Mouse (Mus musculus): Measurements from ENCODE around the gene Col4a1. TPM values are rescaled to one million over a fixed set of nuclear protein-coding genes. Genes with fewer than 3 reads are reported as not detected.
A peak's percentile ranks its signal among the peaks of the same experiment; 100 is the strongest.

Col4a1 gene
- total RNA-seq (2021) (100 to 1,000 TPM; 260 to 455 TPM), polyA plus RNA-seq (2012; rRNA removed) (293 and 303 TPM in 2 replicates)
- long read RNA-seq, full-length matches to known transcripts, result 130 of 229 reads
- long read RNA-seq, partial matches to known transcripts, result 90 of 229 reads
- long read RNA-seq, other reads (novel, unspliced or antisense), result 9 of 229 reads

DNA sequence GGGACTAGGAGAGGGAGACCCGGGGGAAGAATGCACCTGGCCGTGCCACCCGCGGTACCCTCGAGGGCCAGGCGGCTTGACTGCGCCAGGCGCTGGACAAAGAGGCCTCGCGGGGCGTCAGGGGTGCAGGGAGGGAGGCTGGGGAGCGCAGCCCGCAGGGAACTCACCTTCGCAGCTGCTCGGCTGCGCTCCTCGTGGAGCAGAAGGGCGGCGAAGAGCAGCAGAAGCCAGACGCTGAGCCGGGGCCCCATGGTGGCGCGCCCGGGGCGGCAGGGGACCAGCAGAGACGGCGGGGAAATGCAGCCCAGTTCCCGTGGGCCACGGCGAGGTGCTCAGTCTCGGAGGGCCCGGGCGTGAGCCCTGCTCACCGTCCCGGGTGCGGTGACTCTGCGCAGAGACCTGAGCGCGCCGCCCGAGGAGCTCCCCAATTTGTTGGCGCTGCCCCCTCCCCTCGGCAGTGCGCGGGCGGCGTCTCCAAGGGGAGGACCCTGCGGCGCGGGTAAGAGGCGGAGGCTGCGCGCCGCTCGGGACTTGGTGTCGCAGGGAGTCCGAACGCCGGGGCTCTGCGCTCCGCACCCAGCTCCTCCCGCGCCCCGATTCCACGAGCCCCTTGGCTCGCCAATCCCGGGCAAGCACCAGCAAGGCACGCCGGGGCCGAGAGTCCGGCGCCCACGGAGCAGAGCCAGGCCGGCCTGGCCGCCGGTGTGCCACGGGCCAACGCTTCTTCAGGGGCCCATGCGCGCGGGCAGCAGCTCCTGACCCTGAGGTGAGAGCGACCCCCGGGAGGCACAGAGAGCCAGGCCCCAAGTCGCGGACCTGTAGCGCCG lies at the start of gene Col4a1, which contains the start of gene Col4a2:
Gene Col4a1, minus strand, starts transcription at position 478 of the 827 bp plus-strand sequence.
Gene Col4a2, plus strand, starts transcription at position 457 of the 827 bp plus-strand sequence.
- peak; percentile 93 for DNase-seq

DNA sequence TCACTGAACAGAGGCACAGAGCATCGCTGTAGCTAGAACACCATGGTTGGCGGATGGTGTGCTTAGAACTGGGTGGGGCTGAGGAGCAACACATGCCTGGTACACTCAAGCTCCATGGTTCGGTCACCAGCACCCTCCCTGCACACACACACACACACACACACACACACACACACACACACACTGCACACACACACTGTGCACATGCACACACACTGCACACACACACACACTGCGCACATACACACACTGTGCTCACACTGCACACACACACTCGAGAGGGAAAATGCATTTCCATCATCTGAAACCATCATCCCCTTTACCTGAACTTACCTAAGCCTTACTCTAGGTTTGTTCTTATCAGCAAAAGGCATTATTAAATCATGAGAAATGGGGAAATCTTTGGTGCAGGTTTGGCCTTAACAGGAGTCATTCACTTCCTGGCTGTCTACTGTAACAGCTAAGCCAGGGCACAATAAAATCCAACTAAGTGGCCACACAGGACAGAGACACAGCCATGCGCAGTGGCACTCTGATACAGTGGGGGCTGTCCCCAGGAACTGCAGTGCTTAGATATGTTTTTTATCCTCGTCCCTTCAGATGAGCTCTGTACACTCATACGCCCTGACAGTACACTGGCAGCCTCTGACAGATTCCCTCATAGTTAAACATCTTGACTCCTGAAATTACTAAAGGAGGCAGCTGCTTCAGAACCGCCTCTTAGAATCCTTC lies 49.1 kb upstream of the Col4a1 start:
- DNase-seq, result no peak

DNA sequence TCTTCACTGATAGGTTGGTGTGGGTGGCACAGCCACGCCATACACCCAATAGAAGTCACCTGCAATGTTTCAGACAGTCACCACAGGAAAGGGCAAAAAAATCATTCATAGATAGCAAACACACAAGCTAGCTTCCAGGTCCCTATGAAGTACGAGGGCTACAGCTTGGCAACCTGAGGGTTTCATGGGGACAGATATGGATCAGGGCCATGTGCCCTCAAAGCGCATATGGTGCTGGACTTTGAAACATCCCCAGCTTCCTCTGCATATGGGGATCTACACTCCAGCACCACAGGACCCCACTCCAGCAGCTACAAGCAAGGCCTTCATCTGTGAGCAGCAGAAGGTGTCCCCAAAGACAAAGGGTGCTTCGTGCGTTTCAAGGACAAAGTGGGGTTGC lies 47.2 kb upstream of the Col4a1 start:
- DNase-seq, result no peak

DNA sequence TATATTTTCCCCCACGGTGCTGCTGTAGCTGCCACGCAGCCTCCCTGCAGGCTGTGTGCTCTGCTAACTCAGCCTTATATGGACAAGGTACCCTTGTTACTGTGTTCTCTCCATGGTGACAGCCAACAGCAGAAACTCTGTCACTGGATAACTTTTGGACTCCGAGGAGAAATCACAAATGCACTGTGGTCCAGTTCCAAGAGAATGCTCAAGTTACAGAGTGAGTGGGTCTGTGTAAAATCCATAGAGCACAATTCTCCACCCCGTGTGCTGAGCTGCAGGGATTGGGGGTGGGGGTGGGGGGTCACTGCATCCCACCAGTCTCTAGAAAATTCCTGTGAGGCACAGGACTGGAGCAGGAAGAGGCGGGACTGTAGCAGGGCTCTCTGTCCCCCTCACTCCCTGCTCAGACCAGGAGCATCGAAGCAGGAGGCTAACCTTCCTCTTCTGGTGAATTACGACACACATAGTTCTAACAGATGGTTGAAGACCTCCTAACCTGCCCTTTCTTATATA lies 45.4 kb upstream of the Col4a1 start:
- no peak for DNase-seq

DNA sequence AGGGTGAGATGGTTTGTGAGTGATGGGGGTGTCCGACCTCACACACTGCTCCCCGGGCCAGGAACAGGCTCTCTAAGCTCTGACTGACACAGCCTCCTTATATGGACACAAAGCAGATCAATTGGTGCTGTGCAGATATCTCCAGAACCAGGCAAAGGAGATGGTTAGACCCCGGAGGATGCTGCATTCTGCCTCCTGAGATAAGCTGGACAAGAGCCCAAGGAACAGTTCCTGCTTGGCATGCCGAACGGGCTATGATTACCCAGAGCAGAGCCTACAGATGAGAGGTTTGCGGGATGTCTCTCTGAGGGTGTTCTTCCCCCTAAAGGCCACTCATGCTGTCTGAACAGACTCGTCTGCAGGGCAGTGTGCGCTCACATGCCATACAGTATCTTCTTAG lies 44.1 kb upstream of the Col4a1 start:
- DNase-seq, result no peak

DNA sequence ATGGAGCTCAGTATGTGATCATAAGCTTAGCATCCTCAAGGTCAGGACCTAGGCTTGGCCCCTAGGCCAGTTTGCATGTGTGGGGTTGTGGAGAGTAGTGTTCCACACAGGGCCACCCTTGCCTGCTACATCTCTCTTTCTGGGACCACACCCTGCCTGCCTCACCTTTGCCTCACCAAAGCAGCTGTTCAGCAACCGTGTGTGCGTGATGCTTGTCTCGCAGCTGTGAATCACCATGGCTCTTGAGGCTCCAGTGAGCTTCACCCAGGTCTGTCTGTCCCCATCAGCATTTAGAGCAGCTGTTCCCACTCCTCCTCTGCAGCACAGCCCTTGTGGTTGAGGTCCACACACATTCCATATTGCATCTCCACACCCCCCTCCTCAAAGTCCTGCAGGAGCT lies 43.3 kb upstream of the Col4a1 start:
- no peak for DNase-seq

DNA sequence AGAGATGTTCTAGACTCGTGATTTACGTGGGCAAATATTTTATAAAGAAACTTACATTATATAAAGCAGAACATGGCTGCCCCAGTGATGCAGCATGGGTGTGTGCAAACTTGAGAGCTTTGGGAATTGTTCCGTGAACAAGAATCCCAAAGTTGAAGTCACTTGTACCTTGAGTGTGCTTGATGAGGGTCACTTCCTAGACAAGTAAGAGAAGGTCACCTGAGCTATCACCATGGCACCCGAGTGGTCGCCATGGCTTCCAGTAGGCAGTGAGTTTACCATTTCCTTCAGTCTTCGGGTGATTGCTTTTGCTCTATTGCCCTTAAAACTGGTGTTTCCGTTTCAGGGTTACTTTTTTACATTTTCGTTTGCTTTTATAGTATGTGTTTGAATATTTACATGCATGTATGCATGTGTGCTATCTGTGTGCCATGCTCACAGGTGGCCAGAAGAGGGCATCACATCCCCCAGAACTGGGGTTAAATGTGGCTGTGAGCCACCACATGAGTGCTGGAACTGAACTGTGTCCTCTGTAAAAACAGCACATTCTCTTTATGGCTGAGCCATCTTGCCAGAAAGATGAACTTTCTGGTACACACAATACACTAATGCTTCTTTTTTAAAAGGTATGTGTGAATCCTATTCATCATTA lies 42.3 kb upstream of the Col4a1 start:
- DNase-seq, result no peak

DNA sequence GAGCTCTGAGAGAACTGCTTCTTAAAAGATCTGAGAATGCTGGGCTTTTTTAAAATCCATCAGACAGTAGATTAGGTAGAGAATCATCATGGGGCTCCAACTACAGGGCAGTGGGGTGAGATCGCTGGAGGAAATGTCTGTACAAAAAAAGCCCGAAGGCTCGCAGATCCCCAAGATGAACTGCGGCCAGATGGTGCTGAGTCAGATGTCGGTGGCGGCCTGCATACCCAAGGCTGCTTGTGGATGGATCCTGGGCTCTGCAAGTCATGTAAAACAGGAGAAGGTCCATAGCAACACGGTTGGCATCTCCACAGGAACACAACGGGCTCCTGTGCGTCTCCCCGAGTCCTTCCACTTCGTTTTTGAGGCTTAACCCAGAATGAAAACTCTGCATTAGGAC lies 39.9 kb upstream of the Col4a1 start:
- DNase-seq, result no peak

DNA sequence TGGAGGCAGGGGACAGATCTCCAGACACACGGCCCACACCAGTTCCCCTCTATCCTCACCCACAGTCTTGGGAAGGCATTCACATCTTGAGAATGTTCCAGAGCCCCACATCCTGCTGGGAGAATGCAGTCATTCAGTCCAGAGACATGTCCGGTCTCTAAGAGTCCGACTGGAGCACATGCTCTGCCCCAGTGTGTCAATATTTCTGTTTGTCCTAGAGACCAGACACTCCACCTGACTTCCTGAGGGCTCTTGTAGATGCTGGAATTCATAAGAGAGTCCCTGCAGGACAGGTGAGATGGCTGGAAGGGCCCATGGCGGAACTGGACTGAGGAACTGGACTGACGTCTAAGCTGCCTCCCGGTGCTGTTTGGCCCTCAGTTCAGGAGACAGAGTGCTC lies 38.7 kb upstream of the Col4a1 start:
- no peak for DNase-seq

DNA sequence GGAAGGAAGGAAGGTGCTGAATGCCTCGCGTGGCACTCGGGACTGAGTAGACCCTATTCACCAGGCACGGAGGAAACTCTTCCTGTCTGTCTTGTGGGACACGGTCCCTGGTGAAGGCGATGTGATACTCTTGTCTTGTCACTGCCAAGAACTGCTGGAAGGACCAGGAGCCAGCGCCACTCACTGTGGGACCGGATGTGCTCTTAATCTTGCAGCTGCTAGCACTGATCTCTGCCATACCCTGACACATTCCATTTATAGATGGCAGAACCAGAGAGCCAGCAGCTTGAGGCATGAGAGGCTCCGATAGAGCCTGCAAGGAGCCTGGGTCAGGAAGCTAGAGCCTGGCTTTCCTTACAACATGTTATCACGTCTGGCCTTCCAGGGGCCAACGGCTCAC lies 36.0 kb upstream of the Col4a1 start:
- DNase-seq, result no peak

DNA sequence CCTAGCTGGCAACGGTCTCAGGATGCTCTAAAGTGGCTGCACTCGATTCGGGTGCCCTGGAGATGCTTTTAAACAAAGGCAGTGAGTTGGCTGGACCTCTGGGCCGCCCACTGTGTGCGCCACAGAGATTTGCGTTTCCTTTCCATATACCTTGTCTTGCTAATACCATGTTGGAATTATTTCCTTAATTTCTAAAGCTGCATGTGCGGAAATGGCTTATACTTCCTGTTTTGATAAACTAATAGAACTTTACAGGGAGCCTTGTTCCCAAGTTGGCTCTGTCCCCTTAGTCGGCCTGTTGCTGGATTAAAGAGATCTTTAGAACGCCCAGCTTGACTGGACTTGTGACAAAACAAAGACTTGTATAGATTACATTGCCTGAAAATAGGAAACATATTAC lies 35.1 kb upstream of the Col4a1 start:
- no peak for DNase-seq

DNA sequence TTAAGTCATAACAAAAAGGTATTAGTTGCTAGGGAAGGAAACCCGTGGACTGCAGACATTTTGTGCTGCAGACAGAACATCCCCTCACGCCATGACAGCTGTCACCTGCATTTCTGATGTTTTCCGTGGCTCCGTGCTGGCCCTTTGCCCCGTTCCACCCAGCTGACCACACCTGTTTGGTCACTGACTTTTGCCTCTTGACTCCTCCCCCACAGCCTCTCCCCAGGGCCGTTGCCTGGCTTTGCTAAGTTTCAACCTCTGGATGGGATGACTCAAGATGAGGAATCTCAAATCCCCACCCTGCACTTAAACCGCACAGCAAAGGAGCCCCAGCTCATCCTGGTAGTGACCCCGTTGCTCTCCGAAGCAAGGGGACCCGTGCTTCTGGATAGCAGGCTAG lies 33.6 kb upstream of the Col4a1 start:
- DNase-seq, result no peak

DNA sequence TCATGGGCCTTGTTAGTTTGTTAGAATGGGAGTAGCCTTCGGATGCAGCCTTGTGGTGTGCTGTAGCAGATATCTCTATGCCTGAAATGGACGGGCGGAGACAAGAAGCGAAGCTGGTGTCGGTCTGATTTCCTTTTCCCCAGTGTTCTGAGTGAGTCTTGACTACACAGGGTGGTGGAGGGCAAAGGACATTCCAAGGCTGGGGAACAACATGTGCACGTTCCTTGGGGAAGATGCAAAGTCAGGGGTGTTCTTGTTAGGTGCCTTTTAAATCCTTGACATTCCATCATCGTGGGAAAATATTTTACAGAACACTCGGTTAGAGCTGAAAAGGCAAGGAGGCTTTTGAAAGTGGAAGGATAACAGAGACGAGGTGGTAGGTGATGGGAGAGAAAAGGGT lies 31.8 kb upstream of the Col4a1 start:
- DNase-seq, result no peak

DNA sequence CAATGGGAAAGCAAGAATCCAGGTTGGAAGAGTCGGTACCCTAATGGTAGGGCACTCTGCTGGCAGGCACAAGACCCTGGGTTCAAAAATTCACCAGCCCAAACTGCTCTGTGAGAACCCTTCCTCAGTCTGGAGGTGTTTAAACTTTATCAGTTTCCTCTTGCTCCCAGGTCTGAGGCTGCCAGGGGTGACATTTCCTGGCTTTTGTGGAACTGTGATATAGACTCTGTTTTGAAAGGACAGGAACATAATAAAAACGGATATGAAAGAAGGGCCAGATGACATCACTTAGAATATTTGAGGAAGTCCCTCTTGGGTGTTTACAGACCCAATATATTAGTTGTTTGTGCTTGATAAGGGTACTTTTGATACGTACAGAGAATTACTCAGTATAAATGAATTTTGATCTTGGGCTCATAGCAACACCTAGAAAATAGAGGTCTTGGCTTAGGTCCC lies 28.5 kb upstream of the Col4a1 start:
- DNase-seq, result no peak

DNA sequence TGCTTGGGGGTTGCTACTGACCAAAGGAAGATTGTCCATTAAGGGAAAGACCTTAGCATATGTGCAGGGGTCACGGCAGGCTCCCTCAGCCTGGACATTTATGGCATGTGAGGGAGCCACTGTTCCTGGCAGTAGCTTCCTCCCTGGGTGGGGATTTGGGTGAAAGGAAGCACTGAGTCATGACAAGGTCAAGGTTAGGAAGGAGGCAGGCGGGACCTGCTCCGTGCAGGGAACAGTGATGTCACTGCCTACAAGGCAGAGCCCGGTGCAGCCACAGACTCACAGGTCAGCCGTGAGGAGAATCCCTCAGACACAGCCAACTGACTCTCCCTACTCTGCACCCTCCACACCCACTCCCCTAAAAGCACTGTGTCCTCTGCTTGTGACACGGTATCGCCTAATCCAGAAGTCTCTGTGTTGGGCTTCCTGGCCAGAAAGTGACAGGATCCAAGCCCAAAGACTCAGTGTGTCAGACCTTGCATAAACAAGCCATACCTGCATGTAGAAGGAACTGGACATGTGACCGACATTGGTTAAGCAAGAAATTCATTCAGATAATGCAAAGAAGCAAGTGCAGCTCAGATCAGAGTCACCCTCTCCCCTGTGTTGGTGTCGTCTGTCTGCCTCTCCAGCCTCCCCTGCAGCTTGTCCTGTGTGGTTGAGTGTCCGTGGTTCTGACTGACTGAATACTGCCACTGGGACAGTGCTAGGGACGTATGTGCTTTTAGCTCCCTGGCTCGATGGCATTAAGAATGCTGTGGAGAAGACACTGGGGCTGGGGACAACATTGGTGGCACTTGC lies 27.9 kb upstream of the Col4a1 start:
- DNase-seq, result peak; percentile 92

DNA sequence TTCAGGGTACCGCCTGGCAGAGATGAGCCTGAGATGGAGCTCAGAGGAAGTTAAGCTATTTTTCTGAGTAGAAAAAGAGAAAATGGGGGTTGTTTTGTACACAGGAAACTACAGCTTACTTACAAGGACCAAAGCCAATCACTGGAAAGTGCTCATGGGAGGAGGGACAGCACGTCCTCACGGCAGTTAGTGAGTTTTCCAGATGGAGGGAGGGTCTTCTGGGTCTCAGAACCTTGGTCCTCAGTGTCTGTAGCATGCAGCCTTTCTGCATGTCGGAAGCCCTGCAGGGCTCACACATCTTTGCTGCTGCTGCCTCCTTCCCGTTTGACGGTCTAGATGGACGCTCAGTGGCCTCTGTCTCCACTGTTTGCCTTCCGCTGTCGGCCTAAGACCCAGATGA lies 25.9 kb upstream of the Col4a1 start:
- no peak for DNase-seq

DNA sequence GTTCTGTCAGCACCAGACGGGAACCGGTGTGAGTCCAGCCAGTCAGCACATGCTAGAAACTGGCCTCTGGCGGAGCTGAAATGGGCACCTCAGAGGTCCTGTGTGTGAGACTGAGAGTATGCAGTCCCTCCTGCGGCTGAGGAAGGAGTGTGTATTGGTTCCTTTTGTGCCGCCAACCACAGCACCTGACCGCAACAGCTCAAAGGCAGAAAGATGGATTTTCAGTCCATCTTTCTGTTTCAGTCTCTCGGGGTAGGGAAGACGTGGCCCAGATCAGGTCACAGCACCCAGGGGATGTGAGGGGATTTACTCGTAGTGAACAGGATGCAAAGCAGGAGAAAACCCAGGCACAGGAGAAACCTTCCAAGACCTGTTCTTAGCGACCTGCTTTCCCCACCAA lies 25.0 kb upstream of the Col4a1 start:
- no peak for DNase-seq

DNA sequence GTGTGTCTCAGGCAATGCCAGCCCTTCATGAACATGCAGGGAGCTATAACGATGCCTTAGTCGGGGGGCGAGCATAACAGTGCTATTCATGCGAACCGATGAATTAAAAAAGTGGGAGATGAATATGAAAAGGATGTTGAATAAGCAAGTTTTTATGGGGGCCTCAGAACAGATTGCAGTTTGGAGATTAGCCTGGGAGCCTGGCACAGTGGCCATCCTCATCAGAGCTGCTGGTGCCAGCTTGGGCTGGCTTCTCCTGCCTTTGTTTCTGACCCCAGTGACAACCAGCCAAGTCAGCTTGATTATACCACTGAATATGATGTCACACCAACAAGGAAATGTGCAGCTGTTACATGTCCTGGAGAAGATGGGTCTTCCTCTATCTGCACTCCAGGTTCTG lies 23.7 kb upstream of the Col4a1 start:
- no peak for DNase-seq

DNA sequence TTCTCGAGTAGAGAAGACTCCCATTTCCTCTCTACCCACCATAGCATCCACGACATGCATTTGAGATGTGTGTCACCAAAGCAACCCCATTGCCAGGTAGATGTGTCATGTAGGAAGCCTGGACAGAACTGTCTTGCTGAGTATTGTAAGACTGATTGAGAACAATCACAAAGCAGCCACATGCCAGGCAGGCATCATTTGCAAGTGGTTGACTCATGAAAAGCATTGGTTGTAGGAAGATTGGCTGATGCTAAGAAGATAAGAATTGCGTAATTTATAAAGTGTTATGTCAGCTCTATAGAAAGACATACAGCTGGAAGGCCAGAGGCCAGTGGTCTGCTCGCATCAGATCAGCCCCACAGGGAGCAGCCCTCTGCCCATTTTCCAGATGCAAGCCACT lies 22.6 kb upstream of the Col4a1 start:
- no peak for DNase-seq

DNA sequence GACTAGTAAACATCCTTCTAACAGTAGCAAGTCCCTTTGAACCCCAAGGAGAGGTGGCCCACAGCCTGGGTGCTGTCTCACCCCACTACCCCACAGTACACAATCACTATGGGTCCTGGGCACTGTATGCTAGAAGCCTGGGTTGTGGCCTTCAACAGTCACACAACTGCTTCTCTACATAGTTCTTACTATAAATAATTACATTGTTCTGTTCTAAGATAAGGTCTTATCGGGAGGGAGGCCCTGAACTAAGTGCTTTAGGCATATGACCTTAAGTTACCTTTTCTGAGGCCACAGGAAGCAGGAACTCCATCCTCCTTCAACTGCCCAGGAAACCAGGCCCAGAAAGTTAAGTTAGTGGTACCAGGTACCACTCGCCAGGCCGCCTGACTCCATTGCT lies 21.9 kb upstream of the Col4a1 start:
- no peak for DNase-seq

DNA sequence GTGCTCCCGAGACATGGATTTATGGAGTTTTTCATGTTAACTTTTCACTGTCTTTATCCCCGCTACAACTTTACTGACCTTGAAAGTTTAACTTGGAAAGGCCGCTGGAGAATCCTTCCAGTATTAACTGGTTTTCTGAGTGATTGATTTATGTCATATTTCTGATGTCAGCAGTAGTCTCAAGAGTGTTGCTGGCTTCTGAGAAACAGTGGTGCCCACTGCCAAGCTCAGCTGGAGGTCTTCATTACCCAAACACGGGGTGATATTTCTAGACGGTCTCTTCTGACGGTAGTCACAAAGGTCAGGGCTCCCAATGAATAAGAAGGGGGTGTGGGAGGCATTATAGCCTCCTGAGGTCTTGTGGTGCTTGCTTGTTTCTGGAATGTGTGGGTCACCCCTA lies 21.1 kb upstream of the Col4a1 start:
- no peak for DNase-seq

DNA sequence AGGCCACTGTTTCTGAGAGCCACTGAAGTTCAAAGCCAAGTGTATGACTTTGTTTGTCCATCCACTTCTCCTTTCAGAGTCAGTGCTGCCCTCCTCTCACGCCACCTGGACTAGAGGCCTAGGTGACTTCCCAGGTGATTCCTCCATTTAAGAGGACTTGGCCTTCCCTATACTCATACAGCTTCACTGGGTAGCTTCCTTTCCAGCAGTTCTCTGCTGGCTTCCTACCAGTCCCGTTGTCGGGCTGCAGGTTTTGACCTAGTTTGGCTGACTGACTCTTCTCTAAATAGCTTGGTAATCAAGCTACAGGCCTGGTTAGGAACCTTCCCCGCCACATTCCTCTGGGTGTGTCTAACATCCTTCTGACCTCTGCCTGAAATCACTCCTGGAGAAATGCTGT lies 18.9 kb upstream of the Col4a1 start:
- DNase-seq, result no peak

All from adrenal gland, adult 2 months (tissue).